Mouse (Mus musculus): ENCODE measurements around the gene Hes7. TPM values are rescaled to one million over a fixed set of nuclear protein-coding genes. Genes with fewer than 3 reads are reported as not detected.
"Not testable (repeated sequence)": the region's sequence is repeated elsewhere in the genome, so short reads cannot be mapped to it uniquely, and the experiment has no call there.

Hes7 gene
- polyA plus RNA-seq, 1 experiment from 2014 or later, result 0.70 TPM

GRCm38 (mm10) chr11:69088856-69089615, 31.2 kb upstream of the Hes7 start:
- 9% methylated on average over 25 of the region's 25 CpGs for WGBS
- peaks cover 51% of the 10 kb centered on the region for H3K4me1 ChIP-seq (replicated peaks)

GRCm38 (mm10) chr11:69089616-69090290, 30.5 kb upstream of the Hes7 start:
- peak overlapping the region; percentile 94 for H3K27ac ChIP-seq (ENCODE audit: poor library complexity, severe bottlenecking)
- ATAC-seq (ENCODE audit: insufficient number of reproducible peaks, low FRiP score), result no peak

More at GRCm38 (mm10) chr11:69088856-69089615, 31.2 kb upstream of the Hes7 start:
- Histone ChIP-seq H3K4me2 (peak overlapping the region; percentile 95), H3K27ac (ENCODE audit: poor library complexity, severe bottlenecking) (peak overlapping the region; percentile 94), H3K9ac (peak overlapping the region; percentile 100), H3K27me3 (replicated peaks) (no peaks in the 10 kb centered on the region), H3K4me3 (peak overlapping the region; percentile 91), H3K9me3 (replicated peaks) (no peaks in the 10 kb centered on the region), H3K36me3 (peaks cover 30% of the 10 kb centered on the region)
- ATAC-seq (ENCODE audit: insufficient number of reproducible peaks, low FRiP score), result peak; percentile 46

GRCm38 (mm10) chr11:69090367-69090766, 29.8 kb upstream of the Hes7 start:
- no peaks in the 10 kb centered on the region for H3K27me3 ChIP-seq (replicated peaks)
- WGBS, result 53% methylated on average over 6 of the region's 6 CpGs
- no peak overlapping the region for H3K27ac ChIP-seq (ENCODE audit: poor library complexity, severe bottlenecking)
- H3K36me3 ChIP-seq, result peaks cover 30% of the 10 kb centered on the region
- peaks cover 51% of the 10 kb centered on the region for H3K4me1 ChIP-seq (replicated peaks)
- peak overlapping the region; percentile 95 for H3K4me2 ChIP-seq
- ATAC-seq (ENCODE audit: insufficient number of reproducible peaks, low FRiP score), result no peak
- H3K9me3 ChIP-seq (replicated peaks), result no peaks in the 10 kb centered on the region
- H3K9ac ChIP-seq, result peak overlapping the region; percentile 100
- no peak overlapping the region for H3K4me3 ChIP-seq

More at GRCm38 (mm10) chr11:69089616-69090290, 30.5 kb upstream of the Hes7 start:
- peaks cover 51% of the 10 kb centered on the region for H3K4me1 ChIP-seq (replicated peaks)
- H3K9ac ChIP-seq, result peak overlapping the region; percentile 100
- H3K4me2 ChIP-seq, result peak overlapping the region; percentile 95
- peaks cover 30% of the 10 kb centered on the region for H3K36me3 ChIP-seq
- peak overlapping the region; percentile 91 for H3K4me3 ChIP-seq
- WGBS, result 80% methylated on average over 12 of the region's 12 CpGs
- no peaks in the 10 kb centered on the region for H3K27me3 ChIP-seq (replicated peaks)
- H3K9me3 ChIP-seq (replicated peaks), result no peaks in the 10 kb centered on the region

GRCm38 (mm10) chr11:69091566-69092385, 28.4 kb upstream of the Hes7 start:
- H3K36me3 ChIP-seq, result peaks cover 30% of the 10 kb centered on the region
- no peak overlapping the region for H3K4me2 ChIP-seq
- WGBS, result 62% methylated on average over 7 of the region's 7 CpGs
- no peak overlapping the region for H3K9ac ChIP-seq
- H3K4me1 ChIP-seq (replicated peaks), result peaks cover 56% of the 10 kb centered on the region
- H3K27ac ChIP-seq (ENCODE audit: poor library complexity, severe bottlenecking), result 0 out of 2 replicates have a peak overlapping the region, but pooled peaks have one; percentile 3
- H3K4me3 ChIP-seq, result no peak overlapping the region
- no peaks in the 10 kb centered on the region for H3K27me3 ChIP-seq (replicated peaks)
- no peaks in the 10 kb centered on the region for H3K9me3 ChIP-seq (replicated peaks)
- no peak for ATAC-seq (ENCODE audit: insufficient number of reproducible peaks, low FRiP score)

- 0 out of 2 replicates have a peak overlapping the region, but pooled peaks have one; percentile 3 for H3K27ac ChIP-seq (ENCODE audit: poor library complexity, severe bottlenecking)
- peaks cover 50% of the 10 kb centered on the region for H3K4me1 ChIP-seq (replicated peaks)
- WGBS, result 8% methylated on average over 3 of the region's 3 CpGs
- no peak overlapping the region for H3K9ac ChIP-seq
- peak overlapping the region; percentile 5; the same call in 1 of the 2 replicates for H3K4me3 ChIP-seq
- H3K9me3 ChIP-seq (replicated peaks), result no peaks in the 10 kb centered on the region
- no peak overlapping the region for H3K4me2 ChIP-seq
- no peak for ATAC-seq (ENCODE audit: insufficient number of reproducible peaks, low FRiP score)
- H3K36me3 ChIP-seq, result peaks cover 30% of the 10 kb centered on the region
- H3K27me3 ChIP-seq (replicated peaks), result no peaks in the 10 kb centered on the region
Observed at GRCm38 (mm10) chr11:69092386-69092751, 27.8 kb upstream of the Hes7 start.

- Histone ChIP-seq H3K9ac (no peak overlapping the region), H3K27ac (ENCODE audit: poor library complexity, severe bottlenecking) (no peak overlapping the region; the same call in 1 of the 2 replicates), H3K9me3 (replicated peaks) (no peaks in the 10 kb centered on the region), H3K36me3 (peaks cover 30% of the 10 kb centered on the region), H3K4me1 (replicated peaks) (peaks cover 50% of the 10 kb centered on the region), H3K4me2 (no peak overlapping the region), H3K4me3 (no peak overlapping the region), H3K27me3 (replicated peaks) (no peaks in the 10 kb centered on the region)
- WGBS, result 87% methylated on average over 4 of the region's 4 CpGs
- ATAC-seq (ENCODE audit: insufficient number of reproducible peaks, low FRiP score), result no peak
Observed at GRCm38 (mm10) chr11:69092871-69093270, 27.3 kb upstream of the Hes7 start.

- peaks cover 30% of the 10 kb centered on the region for H3K36me3 ChIP-seq
- WGBS, result 88% methylated on average over 7 of the region's 7 CpGs
- H3K4me1 ChIP-seq (replicated peaks), result peaks cover 58% of the 10 kb centered on the region
- H3K4me2 ChIP-seq; H3K4me3 ChIP-seq; ATAC-seq (ENCODE audit: insufficient number of reproducible peaks, low FRiP score); H3K9me3 ChIP-seq (replicated peaks); H3K27me3 ChIP-seq (replicated peaks); H3K9ac ChIP-seq: not testable (repeated sequence)
- H3K27ac ChIP-seq (ENCODE audit: poor library complexity, severe bottlenecking), result 0 out of 2 replicates have a peak overlapping the region, but pooled peaks have one; percentile 90
Observed at GRCm38 (mm10) chr11:69093856-69094255, 26.3 kb upstream of the Hes7 start.

- no peaks in the 10 kb centered on the region for H3K9me3 ChIP-seq (replicated peaks)
- under 1% methylated on average over 37 of the region's 37 CpGs for WGBS
- H3K4me1 ChIP-seq (replicated peaks), result peaks cover 57% of the 10 kb centered on the region
- H3K4me3 ChIP-seq, result peak within 1 kb of the TSS; percentile 64
- H3K36me3 ChIP-seq, result peaks cover 26% of the 10 kb centered on the region
- H3K4me2 ChIP-seq, result peak within 1 kb of the TSS; percentile 95
- H3K27ac ChIP-seq (ENCODE audit: poor library complexity, severe bottlenecking), result peak within 1 kb of the TSS; percentile 95
- no peaks in the 10 kb centered on the region for H3K27me3 ChIP-seq (replicated peaks)
- ATAC-seq (ENCODE audit: insufficient number of reproducible peaks, low FRiP score), result peak; percentile 90
- H3K9ac ChIP-seq, result peak within 1 kb of the TSS; percentile 79
Observed at GRCm38 (mm10) chr11:69094697-69095429, 25.3 kb upstream of the Hes7 start, which contains the start of gene Per1. Gene Per1 (plus strand): TSS chr11:69095217.

- H3K27ac ChIP-seq (ENCODE audit: poor library complexity, severe bottlenecking), result peak overlapping the region; percentile 95
- ATAC-seq (ENCODE audit: insufficient number of reproducible peaks, low FRiP score), result no peak
- peak overlapping the region; percentile 79 for H3K9ac ChIP-seq
- no peaks in the 10 kb centered on the region for H3K9me3 ChIP-seq (replicated peaks)
- no peaks in the 10 kb centered on the region for H3K27me3 ChIP-seq (replicated peaks)
- H3K4me2 ChIP-seq, result peak overlapping the region; percentile 95
- 3% methylated on average over 27 of the region's 27 CpGs for WGBS
- H3K4me1 ChIP-seq (replicated peaks), result peaks cover 56% of the 10 kb centered on the region
- H3K4me3 ChIP-seq, result peak overlapping the region; percentile 64
- peaks cover 21% of the 10 kb centered on the region for H3K36me3 ChIP-seq
Observed at GRCm38 (mm10) chr11:69095511-69096231, 24.5 kb upstream of the Hes7 start.

All from heart, embryonic 12.5 days (tissue).